Mouse (Mus musculus): ENCODE results near the gene Ltbp1.

- no peak for TF ChIP-seq CTCF (conservative IDR thresholded peaks at IDR 0.05; ENCODE audit: low read length)
- no peak for TF ChIP-seq POU5F1 (IDR thresholded peaks at IDR 0.05; ENCODE audit: borderline replicate concordance, low read length)
Measured at GRCm38 (mm10) chr17:75033872-75034615, 28.7 kb downstream of the Ltbp1 start.

All from E14TG2a.4 (cell line).